Mouse (Mus musculus): ENCODE results near the gene Eogt.

GRCm38 (mm10) chr6:97141811-97142210, 7.2 kb downstream of the Eogt start:
- TF ChIP-seq CTCF (IDR thresholded peaks at IDR 0.05; ENCODE audit: control insufficient read depth, insufficient read depth, insufficient replicate concordance, low read depth, low read length) (no peak), POLR2A (IDR thresholded peaks at IDR 0.05; ENCODE audit: control insufficient read depth, low read depth, low read length) (no peak)

Data from testis, adult 2 months (tissue).